Mouse (Mus musculus) stomach, postnatal 0 days (tissue): ENCODE measurements around the gene D630045J12Rik.

Experiments
- CTCF ChIP-seq: IDR thresholded peaks from 2 replicates; pipeline ENCODE4 v1.5.1; 2016; ENCODE audit warnings: antibody characterized with exemption, low read depth, mild to moderate bottlenecking, moderate library complexity
- EP300 ChIP-seq: optimal IDR thresholded peaks from 2 replicates; pipeline ENCODE3; 2016; ENCODE audit warnings: antibody characterized with exemption

DNA sequence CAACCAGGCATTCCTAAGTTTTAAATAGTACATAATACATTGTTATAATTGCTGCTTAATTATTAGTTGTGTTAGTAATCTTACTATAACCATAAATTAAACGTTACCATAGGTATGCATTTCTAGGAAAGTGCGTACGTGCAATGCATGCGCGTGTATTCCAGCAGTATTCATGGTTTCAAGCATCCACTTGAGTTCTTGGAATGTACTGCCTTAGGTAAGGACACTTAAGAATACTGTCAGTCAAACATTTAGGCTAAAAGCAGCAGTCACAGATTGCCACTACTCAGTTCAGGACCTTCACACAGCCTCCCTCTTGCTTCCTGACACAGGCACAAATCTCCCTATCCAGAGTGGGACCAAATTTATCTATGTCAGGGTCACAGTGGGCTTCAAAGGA is 145.4 kb downstream of the D630045J12Rik start:
- no peak for TF ChIP-seq EP300
- no peak for TF ChIP-seq CTCF
